Mouse (Mus musculus) MEL (cell line): Measurements from ENCODE around the gene Tbc1d9. TPM values are rescaled to one million over a fixed set of nuclear protein-coding genes. Genes with fewer than 3 reads are reported as not detected.

Experiments used
- DNase-seq: peaks from one replicate; pipeline ENCODE4 v3.0.0; 2011; ENCODE audit warnings: low read depth, low spot score
- H3K27ac ChIP-seq: 2 replicates; pipeline ENCODE4 v1.5.1; 2012; ENCODE audit warnings: low read depth, mild to moderate bottlenecking, control low read depth, low read length, moderate library complexity; ENCODE audit not compliant: control insufficient read depth
- H3K27me3 ChIP-seq, 2 experiments: fragments of 150-350 bp in 1 of 2; sonication (generic) in 1 of 2; 2 replicates each; pipeline ENCODE4 v1.6.1; 2012; ENCODE audit warnings: low read length in 2 of 2, mild to moderate bottlenecking in 2 of 2, improper control_type of control experiment in 1 of 2, moderate library complexity in 1 of 2; ENCODE audit not compliant: insufficient read depth in 2 of 2, control insufficient read depth in 1 of 2
- H3K36me3 ChIP-seq, 2 experiments: 2 replicates each; pipeline ENCODE4 v1.6.1; 2012 to 2014; ENCODE audit warnings: low read length in 2 of 2, improper control_type of control experiment in 1 of 2, inconsistent platforms in 1 of 2, mild to moderate bottlenecking in 1 of 2; ENCODE audit not compliant: insufficient read depth in 2 of 2, control insufficient read depth in 1 of 2
- H3K4me1 ChIP-seq, 2 experiments: fragments of 150-350 bp in 1 of 2; sonication (generic) in 1 of 2; 2 replicates each; pipeline ENCODE4 v1.6.1; 2012; ENCODE audit warnings: low read length in 2 of 2, improper control_type of control experiment in 1 of 2, mild to moderate bottlenecking in 1 of 2; ENCODE audit not compliant: insufficient read depth in 2 of 2, control insufficient read depth in 1 of 2
- H3K4me3 ChIP-seq, 2 experiments: fragments of 150-350 bp in 1 of 2; sonication (generic) in 1 of 2; 2 replicates each; pipeline ENCODE4 v1.5.1; 2012; ENCODE audit warnings: low read depth in 2 of 2, low read length in 2 of 2, mild to moderate bottlenecking in 2 of 2, moderate library complexity in 2 of 2, control low read depth in 1 of 2, improper control_type of control experiment in 1 of 2; ENCODE audit not compliant: control insufficient read depth in 1 of 2, insufficient read depth in 1 of 2
- H3K79me2 ChIP-seq: 2 replicates; pipeline ENCODE4 v1.6.1; 2012; ENCODE audit warnings: mild to moderate bottlenecking, low read length, moderate library complexity; ENCODE audit not compliant: control insufficient read depth, poor library complexity, insufficient read depth
- H3K9ac ChIP-seq: 2 replicates; pipeline ENCODE4 v1.6.1; 2012; ENCODE audit warnings: low read depth, mild to moderate bottlenecking, control low read depth, low read length, moderate library complexity; ENCODE audit not compliant: control insufficient read depth, poor library complexity, severe bottlenecking
- H3K9me3 ChIP-seq: fragments of 150-350 bp; sonication (generic); replicated peaks from 2 replicates; pipeline ENCODE4 v1.6.1; 2012; ENCODE audit warnings: mild to moderate bottlenecking, low read length, improper control_type of control experiment, moderate library complexity; ENCODE audit not compliant: insufficient read depth
- CHD1 ChIP-seq: IDR thresholded peaks from 2 replicates; pipeline ENCODE4 v1.6.1; 2012; ENCODE audit warnings: low read depth, mild to moderate bottlenecking, inconsistent platforms, low read length, improper control_type of control experiment
- CHD2 ChIP-seq: IDR thresholded peaks from 2 replicates; pipeline ENCODE4 v1.6.1; 2011; ENCODE audit warnings: low read length, improper control_type of control experiment
- E2F4 ChIP-seq: IDR thresholded peaks from 2 replicates; pipeline ENCODE4 v1.6.1; 2011; ENCODE audit warnings: low read depth, low read length, improper control_type of control experiment, borderline replicate concordance
- EP300 ChIP-seq, 2 experiments: IDR thresholded peaks; 2 replicates each; pipeline ENCODE4 v1.6.1; 2011; ENCODE audit warnings: improper control_type of control experiment in 2 of 2, low read length in 2 of 2, low read depth in 1 of 2, mild to moderate bottlenecking in 1 of 2
- GABPA ChIP-seq: IDR thresholded peaks from 2 replicates; pipeline ENCODE4 v1.6.1; 2012; ENCODE audit warnings: low read depth, mild to moderate bottlenecking, inconsistent platforms, low read length, improper control_type of control experiment, moderate library complexity
- HCFC1 ChIP-seq: IDR thresholded peaks from 2 replicates; pipeline ENCODE4 v1.6.1; 2012; ENCODE audit warnings: low read depth, mild to moderate bottlenecking, inconsistent platforms, low read length, improper control_type of control experiment, moderate library complexity
- MAX ChIP-seq: IDR thresholded peaks from 2 replicates; pipeline ENCODE4 v1.6.1; 2011; ENCODE audit warnings: low read length, improper control_type of control experiment
- MAZ ChIP-seq: IDR thresholded peaks from 2 replicates; pipeline ENCODE4 v1.6.1; 2012; ENCODE audit warnings: low read depth, mild to moderate bottlenecking, inconsistent platforms, low read length, improper control_type of control experiment
- MXI1 ChIP-seq: IDR thresholded peaks from 2 replicates; pipeline ENCODE4 v1.6.1; 2011; ENCODE audit warnings: mild to moderate bottlenecking, low read depth, low read length, improper control_type of control experiment
- MYB ChIP-seq: IDR thresholded peaks from 2 replicates; pipeline ENCODE4 v1.6.1; 2011; ENCODE audit warnings: mild to moderate bottlenecking, low read depth, low read length, improper control_type of control experiment
- NELFE ChIP-seq: IDR thresholded peaks from 2 replicates; pipeline ENCODE4 v1.6.1; 2011; ENCODE audit warnings: low read depth, low read length, improper control_type of control experiment
- NRF1 ChIP-seq: IDR thresholded peaks from 2 replicates; pipeline ENCODE4 v1.6.1; 2014; ENCODE audit warnings: low read depth, mild to moderate bottlenecking, inconsistent platforms, low read length, improper control_type of control experiment, moderate library complexity; ENCODE audit not compliant: poor library complexity, insufficient read depth, severe bottlenecking
- POLR2AphosphoS2 ChIP-seq: IDR thresholded peaks from 2 replicates; pipeline ENCODE4 v1.6.1; 2011; ENCODE audit warnings: low read length, improper control_type of control experiment
- TAL1 ChIP-seq: IDR thresholded peaks from 2 replicates; pipeline ENCODE4 v1.6.1; 2012; ENCODE audit warnings: mild to moderate bottlenecking, inconsistent platforms, low read length, moderate library complexity, mixed read lengths
- TBP ChIP-seq: IDR thresholded peaks from 2 replicates; pipeline ENCODE4 v1.8.0; 2011; ENCODE audit warnings: low read depth, low read length, improper control_type of control experiment
- TCF12 ChIP-seq: IDR thresholded peaks from 2 replicates; pipeline ENCODE4 v1.6.1; 2014; ENCODE audit warnings: low read depth, mild to moderate bottlenecking, inconsistent platforms, low read length, improper control_type of control experiment, moderate library complexity
- USF1 ChIP-seq: IDR thresholded peaks from 2 replicates; pipeline ENCODE4 v1.6.1; 2014; ENCODE audit warnings: low read depth, mild to moderate bottlenecking, inconsistent platforms, low read length, improper control_type of control experiment, moderate library complexity
- ZC3H11A ChIP-seq: IDR thresholded peaks from 2 replicates; pipeline ENCODE4 v1.6.1; 2012; ENCODE audit warnings: low read depth, mild to moderate bottlenecking, inconsistent platforms, low read length, improper control_type of control experiment
- ZKSCAN1 ChIP-seq: IDR thresholded peaks from 2 replicates; pipeline ENCODE4 v1.6.1; 2012; ENCODE audit warnings: low read depth, mild to moderate bottlenecking, inconsistent platforms, low read length, improper control_type of control experiment, moderate library complexity
- polyA plus RNA-seq, 2 experiments: library from polyadenylated mRNA; stranded (reverse) in 1 of 2; unstranded in 1 of 2; fragments of >175 nt in 1 of 2; fragments of >200 nt in 1 of 2; gene quantifications; 2 replicates each; pipeline versions ENCODE4 v1.2.1 to v1.2.4; 2012; ENCODE audit warnings: low replicate concordance in 2 of 2, low read depth in 1 of 2; ENCODE audit not compliant: insufficient read length in 2 of 2, insufficient read depth in 1 of 2, missing spikeins in 1 of 2
- total RNA-seq: library from RNA; depleted of rRNA; stranded (reverse); fragments of 300-350 nt; gene quantifications from 2 replicates; pipeline ENCODE4 v1.2.3, GENCODE M21; 2012

Tbc1d9 gene
- total and polyA plus RNA-seq, 3 experiments, result not detected

DNA sequence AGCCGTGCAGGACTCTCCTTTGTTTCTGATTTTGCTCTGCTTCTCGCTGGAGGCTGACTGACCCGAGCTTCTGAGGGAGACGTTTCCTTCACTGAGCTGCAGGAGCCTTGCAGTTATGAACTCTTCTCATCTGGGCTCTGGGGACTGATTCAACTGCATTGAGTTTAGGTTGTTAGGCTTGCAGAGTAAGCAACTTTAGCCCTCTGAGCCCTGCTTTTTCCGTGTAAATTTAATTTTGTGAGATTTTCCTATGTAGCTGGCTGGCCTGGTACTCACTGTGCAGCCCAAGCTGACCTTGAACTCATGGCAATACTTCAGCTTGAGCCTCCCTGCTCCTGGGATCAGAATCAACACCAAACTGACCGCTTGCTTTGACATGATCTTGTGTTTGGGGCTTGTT, 5.7 kb downstream of the Tbc1d9 start:
- Histone ChIP-seq H3K9me3 (no peaks in the 10 kb centered on the region), H3K27me3 (no peaks in the 10 kb centered on the region), H3K9ac (no peak overlapping the region), H3K36me3 (no peaks in the 10 kb centered on the region), H3K79me2 (no peaks in the 10 kb centered on the region), H3K4me3 (no peak overlapping the region), H3K27ac (no peak overlapping the region), H3K4me1 (no peaks in the 10 kb centered on the region)
- TF ChIP-seq CHD1, result no peak
- no peak for TF ChIP-seq MAZ
- no peak for TF ChIP-seq CHD2
- TF ChIP-seq POLR2AphosphoS2, result no peak
- DNase-seq, result no peak

DNA sequence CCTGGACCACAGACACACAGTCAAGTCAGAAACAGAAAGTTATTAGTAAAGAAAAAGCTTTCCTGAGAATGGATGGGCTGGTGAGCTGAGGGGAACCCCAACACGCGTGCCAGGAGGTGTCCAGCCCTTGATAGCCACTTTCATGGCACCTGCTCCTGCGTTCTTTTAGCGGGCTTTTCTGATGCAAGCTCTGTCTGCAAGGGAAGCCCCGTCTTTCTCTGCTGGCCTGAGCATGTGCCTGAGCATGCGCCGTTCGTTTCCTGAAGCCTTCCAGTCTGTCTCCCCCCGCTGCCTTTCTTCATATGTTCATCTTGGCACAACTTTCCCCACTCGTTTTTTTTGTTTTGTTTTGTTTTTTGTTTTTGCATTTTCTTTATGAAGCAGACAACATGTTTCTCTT, 10.5 kb downstream of the Tbc1d9 start:
- Histone ChIP-seq H3K4me1 (no peaks in the 10 kb centered on the region), H3K36me3 (no peaks in the 10 kb centered on the region), H3K9ac (no peak overlapping the region), H3K27me3 (0 out of 4 replicates have a peak, but pooled peaks cover 0 to 1% of the 10 kb centered on the region in 2 experiments), H3K79me2 (no peaks in the 10 kb centered on the region), H3K4me3 (no peak overlapping the region), H3K9me3 (no peaks in the 10 kb centered on the region), H3K27ac (no peak overlapping the region)
- no peak for TF ChIP-seq TCF12
- TF ChIP-seq TBP, result no peak
- no peak for TF ChIP-seq GABPA
- TF ChIP-seq USF1, result no peak
- no peak for TF ChIP-seq MAX
- TF ChIP-seq ZKSCAN1, result no peak
- TF ChIP-seq TAL1, result no peak
- no peak for DNase-seq

DNA sequence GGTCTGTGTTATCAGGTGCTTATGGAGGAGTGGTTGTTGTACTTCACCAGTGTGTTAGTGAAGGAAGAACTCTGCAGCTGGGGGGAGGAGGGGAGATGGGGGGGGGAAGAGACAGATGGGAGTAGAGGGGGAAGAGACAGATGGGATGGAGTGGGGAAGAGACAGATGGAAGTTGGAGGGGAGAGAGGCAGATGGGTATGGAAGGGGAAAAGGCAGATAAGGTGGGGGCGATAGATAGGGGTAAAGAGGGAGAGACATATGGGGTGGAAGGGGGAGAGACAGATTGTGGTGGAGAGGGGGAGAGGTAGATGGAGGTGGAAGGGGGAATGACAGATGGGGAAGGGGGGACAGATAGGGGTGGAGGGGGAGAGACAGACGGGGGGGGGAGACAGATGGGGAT, 11.6 kb downstream of the Tbc1d9 start:
- Histone ChIP-seq H3K36me3 (no peaks in the 10 kb centered on the region), H3K27me3 (0 out of 4 replicates have a peak, but pooled peaks cover 0 to 1% of the 10 kb centered on the region in 2 experiments), H3K4me1 (no peaks in the 10 kb centered on the region), H3K9ac (no peak overlapping the region), H3K79me2 (no peaks in the 10 kb centered on the region), H3K9me3 (no peaks in the 10 kb centered on the region), H3K27ac (no peak overlapping the region), H3K4me3 (no peak overlapping the region)
- no peak for DNase-seq
- TF ChIP-seq HCFC1 (no peak), MYB (no peak), EP300 (IDR thresholded peaks at IDR 0.05; ENCODE audit: low read depth in 1 of 2, low read length in 2 of 2) (no peak), USF1 (no peak), TBP (no peak), E2F4 (no peak), NELFE (no peak), ZC3H11A (no peak), NRF1 (no peak), MXI1 (no peak)
